Mouse (Mus musculus) spleen, adult 2 months (tissue): ENCODE measurements at regions not wholly inside any gene's neighbourhood (a gene's known extent, or its start where the extent isn't known, plus 50 kb on each side); places are given as distances from the start of the nearest gene placed in this dataset.

ENCODE experiments used
- CTCF ChIP-seq: fragments of 200-500 bp; IDR thresholded peaks from 2 replicates; pipeline ENCODE4 v1.5.1; 2011; ENCODE audit warnings: mild to moderate bottlenecking, inconsistent platforms; ENCODE audit not compliant: insufficient read depth, insufficient read length, insufficient replicate concordance; ENCODE audit errors: extremely low read depth
- POLR2A ChIP-seq: fragments of 200-500 bp; IDR thresholded peaks from 2 replicates; pipeline ENCODE4 v1.6.1; 2011; ENCODE audit warnings: low read depth, low read length, inconsistent platforms

DNA sequence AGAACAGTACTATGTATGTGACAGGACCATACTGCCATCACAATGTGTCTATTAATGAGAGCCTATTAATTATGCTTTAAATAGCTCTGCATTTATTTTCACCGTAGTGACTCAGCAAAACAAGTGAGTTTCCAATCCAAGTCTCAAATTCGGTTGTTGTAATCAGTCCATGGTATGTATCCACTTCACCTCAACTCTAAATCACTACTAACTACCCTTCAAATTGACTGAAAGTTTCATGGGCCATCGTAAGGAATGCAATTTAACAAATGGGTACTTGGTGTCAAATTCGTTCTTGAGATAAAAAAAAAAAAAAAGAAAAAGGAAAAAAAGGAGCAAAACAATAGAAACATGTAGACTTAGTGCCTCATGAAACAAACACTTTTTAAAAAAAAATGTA is 433.2 kb downstream of the 1190002N15Rik start:
- TF ChIP-seq CTCF (no peak), POLR2A (no peak)
